Mouse (Mus musculus): ENCODE data around the gene Aqp3.

Gene Aqp3

GRCm38 (mm10) chr4:41097871-41098576 is at the start of gene Aqp3:
Gene Aqp3 (minus strand): TSS chr4:41098183.
- DNase-seq (ENCODE audit: low read depth), result peak; percentile 54

GRCm38 (mm10) chr4:41142601-41143000 is 44.6 kb upstream of the Aqp3 start:
- DNase-seq (ENCODE audit: low read depth), result no peak

GRCm38 (mm10) chr4:41140174-41140875 is 42.3 kb upstream of the Aqp3 start:
- DNase-seq (ENCODE audit: low read depth), result no peak

GRCm38 (mm10) chr4:41136811-41137210 is 38.8 kb upstream of the Aqp3 start:
- peak; percentile 47 for DNase-seq (ENCODE audit: low read depth)

GRCm38 (mm10) chr4:41136454-41136805 is 38.4 kb upstream of the Aqp3 start:
- DNase-seq (ENCODE audit: low read depth), result no peak

GRCm38 (mm10) chr4:41135711-41136453 is 37.9 kb upstream of the Aqp3 start, which contains the start of gene Ube2r2:
Gene Ube2r2 (plus strand): TSS chr4:41135743.
- peak; percentile 76 for DNase-seq (ENCODE audit: low read depth)

- DNase-seq (ENCODE audit: low read depth), result peak; percentile 88
Measured at GRCm38 (mm10) chr4:41134935-41135710, 37.1 kb upstream of the Aqp3 start.

GRCm38 (mm10) chr4:41133529-41134291 is 35.7 kb upstream of the Aqp3 start:
- no peak for DNase-seq (ENCODE audit: low read depth)

GRCm38 (mm10) chr4:41132471-41132870 is 34.5 kb upstream of the Aqp3 start:
- no peak for DNase-seq (ENCODE audit: low read depth)

GRCm38 (mm10) chr4:41129836-41130235 is 31.9 kb upstream of the Aqp3 start:
- DNase-seq (ENCODE audit: low read depth), result no peak

GRCm38 (mm10) chr4:41129406-41129805 is 31.4 kb upstream of the Aqp3 start:
- peak; percentile 88 for DNase-seq (ENCODE audit: low read depth)

GRCm38 (mm10) chr4:41124180-41124951 is 26.4 kb upstream of the Aqp3 start, which contains the start of gene Nol6:
Gene Nol6 (minus strand): TSS chr4:41124455.
- DNase-seq (ENCODE audit: low read depth), result peak; percentile 100

- DNase-seq (ENCODE audit: low read depth), result peak; percentile 78
Measured at GRCm38 (mm10) chr4:41118706-41119292, 20.8 kb upstream of the Aqp3 start.

GRCm38 (mm10) chr4:41116817-41117216 is 18.8 kb upstream of the Aqp3 start:
- no peak for DNase-seq (ENCODE audit: low read depth)

GRCm38 (mm10) chr4:41115793-41116192 is 17.8 kb upstream of the Aqp3 start:
- no peak for DNase-seq (ENCODE audit: low read depth)

GRCm38 (mm10) chr4:41115074-41115473 is 17.1 kb upstream of the Aqp3 start:
- DNase-seq (ENCODE audit: low read depth), result no peak

- no peak for DNase-seq (ENCODE audit: low read depth)
Measured at GRCm38 (mm10) chr4:41114358-41115070, 16.5 kb upstream of the Aqp3 start.

GRCm38 (mm10) chr4:41108717-41109425 is 10.9 kb upstream of the Aqp3 start:
- no peak for DNase-seq (ENCODE audit: low read depth)

- no peak for DNase-seq (ENCODE audit: low read depth)
Measured at GRCm38 (mm10) chr4:41107440-41107839, 9.5 kb upstream of the Aqp3 start.
